Mouse (Mus musculus) forebrain, embryonic 14.5 days (tissue): Measurements from ENCODE around the gene Lrrc3. TPM values are rescaled to one million over a fixed set of nuclear protein-coding genes. Genes with fewer than 3 reads are reported as not detected.

ENCODE experiments used
- polyA plus RNA-seq: library from polyadenylated mRNA; unstranded; fragments of >200 nt; fragmentation: Nextera tagmentation; extraction: Ambion mirVana; gene quantifications from 2 replicates; pipeline ENCODE4 v1.2.1, GENCODE M21; 2014

Lrrc3 gene
- polyA plus RNA-seq, 1 experiment from 2014 or later = 6.4 TPM

Other genes starting within 250 kb of the Lrrc3 start
- gene Tspear, start 216.0 kb downstream of the Lrrc3 start, polyA plus RNA-seq = 0.45 and 0.55 TPM in 2 replicates
- not detected in 2 replicates for gene Gm19402, start 211.8 kb downstream of the Lrrc3 start, polyA plus RNA-seq
- gene Gm9508, start 205.3 kb downstream of the Lrrc3 start, polyA plus RNA-seq = not detected in 2 replicates
- not detected in 2 replicates for gene Gm10272, start 195.9 kb downstream of the Lrrc3 start, polyA plus RNA-seq
- gene Gm10024, start 191.1 kb downstream of the Lrrc3 start, polyA plus RNA-seq = not detected in 2 replicates
- not detected in 2 replicates for gene Gm10142, start 186.7 kb downstream of the Lrrc3 start, polyA plus RNA-seq
- gene Krtap12-1, start 181.9 kb downstream of the Lrrc3 start, polyA plus RNA-seq = not detected in 2 replicates
- not detected in 2 replicates for gene Gm10100, start 176.1 kb downstream of the Lrrc3 start, polyA plus RNA-seq
- gene Gm18596, start 159.9 kb downstream of the Lrrc3 start, polyA plus RNA-seq = not detected in 2 replicates
- not detected in 2 replicates for gene Gm9736, start 151.2 kb downstream of the Lrrc3 start, polyA plus RNA-seq
- gene Gm3233, start 142.9 kb downstream of the Lrrc3 start, polyA plus RNA-seq = not detected in 2 replicates
- not detected in 2 replicates for gene Gm3238, start 131.2 kb downstream of the Lrrc3 start, polyA plus RNA-seq
- gene Gm7138, start 125.6 kb downstream of the Lrrc3 start, polyA plus RNA-seq = not detected in 2 replicates
- not detected in 2 replicates for gene Gm3250, start 120.0 kb downstream of the Lrrc3 start, polyA plus RNA-seq
- gene Gm7137, start 114.3 kb downstream of the Lrrc3 start, polyA plus RNA-seq = not detected in 2 replicates
- gene Gm9639, start 107.5 kb downstream of the Lrrc3 start, polyA plus RNA-seq = not detected in 2 replicates
- gene Gm19668, start 103.4 kb downstream of the Lrrc3 start, polyA plus RNA-seq = not detected in 2 replicates
- not detected in 2 replicates for gene Gm9507, start 90.7 kb downstream of the Lrrc3 start, polyA plus RNA-seq
- gene Gm2696, start 87.9 kb downstream of the Lrrc3 start, polyA plus RNA-seq = not detected in 2 replicates
- not detected in 2 replicates for gene Krtap10-4, start 75.4 kb downstream of the Lrrc3 start, polyA plus RNA-seq
- gene Krtap10-10, start 66.6 kb downstream of the Lrrc3 start, polyA plus RNA-seq = not detected in 2 replicates
- not detected in 2 replicates for gene Gm36176, start 55.7 kb downstream of the Lrrc3 start, polyA plus RNA-seq
- gene Gm10318, start 49.7 kb downstream of the Lrrc3 start, polyA plus RNA-seq = not detected in 2 replicates
- gene Gm3285, start 40.6 kb downstream of the Lrrc3 start, polyA plus RNA-seq = not detected in 2 replicates
- gene Trpm2, start 68.0 kb upstream of the Lrrc3 start, polyA plus RNA-seq = 1.4 and 2.8 TPM in 2 replicates
- 31.0 and 35.0 TPM in 2 replicates for gene 1810043G02Rik, start 76.0 kb upstream of the Lrrc3 start, polyA plus RNA-seq
- gene Pfkl, start 107.5 kb upstream of the Lrrc3 start, polyA plus RNA-seq = 77.0 and 91.6 TPM in 2 replicates
- not detected in 2 replicates for gene Dnmt3l, start 139.4 kb upstream of the Lrrc3 start, polyA plus RNA-seq
- 0.07 and 0.14 TPM in 2 replicates for gene Aire, start 141.1 kb upstream of the Lrrc3 start, polyA plus RNA-seq
- 0.47 and 0.60 TPM in 2 replicates for gene Icosl, start 166.8 kb upstream of the Lrrc3 start, polyA plus RNA-seq